Mouse (Mus musculus) kidney, embryonic 14.5 days (tissue): ENCODE data around the gene Ttc39a. TPM values are rescaled to one million over a fixed set of nuclear protein-coding genes. Genes with fewer than 3 reads are reported as not detected.
"Not testable (repeated sequence)": the region's sequence is repeated elsewhere in the genome, so short reads cannot be mapped to it uniquely, and the experiment has no call there.

Experiments
- ATAC-seq: fragments of 200-750 bp; cut with Nextera tagmentation; 2 replicates; pipeline ENCODE4 v1.8.0; 2017; ENCODE audit warnings: moderate number of reproducible peaks, mild to moderate bottlenecking, moderate TSS enrichment, moderate library complexity; ENCODE audit not compliant: low FRiP score, low TSS enrichment
- H3K27ac ChIP-seq: fragments of 300-500 bp; sonication (generic); 2 replicates; pipeline ENCODE4 v1.5.1; 2014; ENCODE audit warnings: low read depth, mild to moderate bottlenecking, low read length, moderate library complexity, mixed read lengths
- H3K27me3 ChIP-seq: fragments of 300-500 bp; sonication (generic); 2 replicates; pipeline ENCODE4 v1.6.1; 2014; ENCODE audit warnings: mild to moderate bottlenecking, low read length; ENCODE audit not compliant: control insufficient read depth, insufficient read depth
- H3K36me3 ChIP-seq: fragments of 300-500 bp; sonication (generic); 2 replicates; pipeline ENCODE4 v1.6.1; 2014; ENCODE audit warnings: low read length, mixed read lengths; ENCODE audit not compliant: control insufficient read depth, insufficient read depth
- H3K4me1 ChIP-seq: fragments of 300-500 bp; sonication (generic); 2 replicates; pipeline ENCODE4 v1.6.1; 2014; ENCODE audit warnings: low read length, mixed read lengths; ENCODE audit not compliant: control insufficient read depth, insufficient read depth
- H3K4me2 ChIP-seq: fragments of 300-500 bp; sonication (generic); replicated peaks from 2 replicates; pipeline ENCODE4 v1.6.1; 2014; ENCODE audit warnings: low read depth, mild to moderate bottlenecking, low read length
- H3K4me3 ChIP-seq: fragments of 300-500 bp; sonication (generic); 2 replicates; pipeline ENCODE4 v1.5.1; 2014; ENCODE audit warnings: mild to moderate bottlenecking, low read length
- H3K9ac ChIP-seq: fragments of 300-500 bp; sonication (generic); 2 replicates; pipeline ENCODE4 v1.6.1; 2014; ENCODE audit warnings: low read depth, mild to moderate bottlenecking, low read length, moderate library complexity
- H3K9me3 ChIP-seq: fragments of 300-500 bp; sonication (generic); 2 replicates; pipeline ENCODE4 v1.6.1; 2016; ENCODE audit warnings: low read length; ENCODE audit not compliant: control insufficient read depth
- WGBS: fragments of 180-500 bp; shearing (Covaris S2); extraction: QIAGEN DNeasy Blood & Tissue Kit; methylation state at CpG from one replicate; pipeline ENCODE4 v1.1.7; 2014; 5-methylcytosine and 5-hydroxymethylcytosine counted together
- polyA plus RNA-seq: library from polyadenylated mRNA; unstranded; fragments of >200 nt; fragmentation: Nextera tagmentation; extraction: Ambion mirVana; gene quantifications from 2 replicates; pipeline ENCODE4 v1.2.1, GENCODE M21; 2014

Gene Ttc39a
- polyA plus RNA-seq, 1 experiment from 2014 or later, result 6.1 TPM

DNA sequence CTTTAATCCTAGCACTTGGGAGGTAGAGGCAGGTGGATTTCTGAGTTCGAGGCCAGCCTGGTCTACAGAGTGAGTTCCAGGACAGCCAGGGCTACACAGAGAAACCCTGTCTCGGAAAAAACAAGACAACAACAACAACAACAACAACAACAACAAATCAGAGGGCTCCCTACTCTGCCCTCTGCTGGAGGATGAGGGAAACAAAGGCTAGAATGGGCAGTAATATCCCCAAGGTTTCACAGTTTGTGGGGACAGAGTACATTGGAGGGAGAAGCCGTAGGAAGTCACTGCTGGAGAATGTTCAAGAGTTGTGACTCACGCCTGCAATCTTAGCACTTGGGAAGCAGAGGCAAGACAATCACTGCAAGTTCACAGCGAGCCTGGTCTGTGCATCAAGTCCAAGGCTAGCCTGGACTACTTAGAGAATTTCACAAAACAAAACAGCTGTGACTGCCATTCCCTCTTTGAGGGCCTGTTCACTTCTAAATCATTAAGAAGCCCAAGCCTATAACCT is 5.2 kb upstream of the Ttc39a start:
- no peaks in the 10 kb centered on the region for H3K36me3 ChIP-seq
- no peak overlapping the region for H3K4me2 ChIP-seq
- H3K9ac ChIP-seq, result no peak overlapping the region
- no peaks in the 10 kb centered on the region for H3K9me3 ChIP-seq
- H3K4me1 ChIP-seq, result no peaks in the 10 kb centered on the region
- no peak for ATAC-seq
- H3K4me3 ChIP-seq, result no peak overlapping the region
- H3K27me3 ChIP-seq, result no peaks in the 10 kb centered on the region
- no peak overlapping the region for H3K27ac ChIP-seq
- WGBS, result 74% methylated on average over 5 of the region's 5 CpGs

DNA sequence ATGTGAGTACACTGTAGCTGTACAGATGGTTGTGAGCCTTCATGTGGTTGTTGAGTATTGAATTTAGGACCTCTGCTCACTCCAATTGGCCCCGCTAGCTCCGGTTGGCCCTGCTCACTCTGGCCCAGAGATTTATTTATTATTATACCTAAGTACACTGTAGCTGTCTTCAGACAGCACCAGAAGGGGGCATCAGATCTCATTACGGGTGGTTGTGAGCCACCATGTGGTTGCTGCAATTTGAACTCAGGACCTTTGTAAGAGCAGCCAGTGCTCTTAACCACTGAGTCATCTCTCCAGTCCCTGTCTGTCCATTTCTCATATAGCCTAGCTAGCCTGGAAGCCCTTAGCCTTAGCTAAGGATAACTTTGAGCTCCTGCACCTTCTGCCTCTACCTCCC is 1.5 kb upstream of the Ttc39a start:
- H3K4me1 ChIP-seq, H3K9me3 ChIP-seq, H3K4me3 ChIP-seq, H3K9ac ChIP-seq, H3K4me2 ChIP-seq, ATAC-seq, H3K27me3 ChIP-seq, H3K27ac ChIP-seq, H3K36me3 ChIP-seq: not testable (repeated sequence)
- 94% methylated on average over 3 of the region's 3 CpGs for WGBS

DNA sequence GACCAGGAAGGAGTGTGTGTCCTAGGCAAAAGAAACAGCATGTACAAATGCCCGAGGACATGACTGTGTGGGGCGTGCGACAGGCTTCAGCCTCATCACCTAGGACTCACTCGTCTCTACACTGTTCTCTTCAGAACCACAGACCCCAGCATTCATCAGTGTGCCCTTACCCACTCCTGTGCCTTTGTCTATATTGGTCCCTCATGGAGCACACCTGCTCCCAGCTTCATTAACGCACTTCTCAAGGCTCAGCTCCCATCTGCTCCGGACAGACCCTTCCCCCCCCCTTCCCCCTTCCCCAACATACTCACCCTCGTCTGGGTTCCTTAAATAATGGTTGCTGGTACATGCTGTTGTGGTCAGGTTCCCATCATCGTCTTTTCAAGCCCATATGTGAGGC is 1.0 kb upstream of the Ttc39a start:
- ATAC-seq, result 0 out of 2 replicates have a peak, but pooled peaks have one; percentile 2
- Histone ChIP-seq H3K9me3 (no peaks in the 10 kb centered on the region), H3K36me3 (no peaks in the 10 kb centered on the region), H3K9ac (no peak overlapping the region), H3K4me3 (no peak overlapping the region), H3K27me3 (no peaks in the 10 kb centered on the region), H3K4me1 (no peaks in the 10 kb centered on the region), H3K4me2 (0 out of 2 replicates have a peak overlapping the region, but pooled peaks have one; percentile 99), H3K27ac (no peak overlapping the region)
- 70% methylated on average over 8 of the region's 8 CpGs for WGBS

DNA sequence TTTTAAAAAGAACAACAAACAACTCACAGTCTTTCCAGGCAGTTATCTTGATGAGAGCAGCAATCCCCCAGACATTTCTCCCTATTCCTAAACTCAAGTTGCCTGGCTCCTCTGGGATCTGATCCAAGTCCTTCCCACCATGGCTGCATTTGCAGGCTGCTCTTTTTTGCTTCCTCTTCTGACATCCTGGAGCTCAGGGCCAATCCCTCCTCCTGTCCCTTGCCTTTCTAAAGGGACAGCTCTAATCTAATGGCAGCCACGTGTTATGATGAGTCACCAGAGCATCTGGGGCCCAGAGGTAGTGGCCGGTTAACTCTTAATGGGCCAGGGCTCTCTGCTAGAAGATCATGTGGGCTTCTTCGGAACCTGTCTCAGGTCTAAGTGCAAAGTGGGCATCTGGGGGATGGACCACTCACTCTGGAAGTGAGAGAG is 353 bp upstream of the Ttc39a start:
- no peaks in the 10 kb centered on the region for H3K36me3 ChIP-seq
- no peak overlapping the region for H3K27ac ChIP-seq
- ATAC-seq, result peak; percentile 70
- peak overlapping the region; percentile 99 for H3K4me2 ChIP-seq
- WGBS, result 3% methylated on average over 3 of the region's 3 CpGs
- peak overlapping the region; percentile 69; the same call in 1 of the 2 replicates for H3K9ac ChIP-seq
- H3K4me3 ChIP-seq, result peak overlapping the region; percentile 66
- no peaks in the 10 kb centered on the region for H3K9me3 ChIP-seq
- no peaks in the 10 kb centered on the region for H3K4me1 ChIP-seq
- no peaks in the 10 kb centered on the region for H3K27me3 ChIP-seq

DNA sequence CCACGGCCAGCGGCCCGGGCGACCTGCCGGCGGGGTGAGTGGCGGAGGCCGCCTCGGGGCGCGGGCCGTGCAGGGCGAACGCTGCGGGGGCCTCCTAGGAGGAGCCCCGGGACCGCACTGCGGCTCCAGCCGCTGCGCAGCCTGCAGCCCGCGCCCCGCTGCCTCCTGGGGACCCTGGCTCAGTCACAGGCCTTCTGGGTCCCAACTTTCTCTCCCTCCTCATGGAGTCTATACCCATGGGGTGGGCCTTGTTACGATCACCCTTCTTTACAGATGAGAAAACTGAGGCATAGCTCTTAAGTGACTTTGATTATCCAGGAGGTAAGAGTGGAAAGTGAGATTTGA is 725 bp downstream of the Ttc39a start:
- Histone ChIP-seq H3K36me3 (no peaks in the 10 kb centered on the region), H3K27me3 (no peaks in the 10 kb centered on the region), H3K27ac (no peak overlapping the region), H3K4me3 (peak overlapping the region; percentile 66), H3K9me3 (no peaks in the 10 kb centered on the region), H3K4me1 (no peaks in the 10 kb centered on the region), H3K4me2 (peak overlapping the region; percentile 99), H3K9ac (peak overlapping the region; percentile 69)
- 4% methylated on average over 23 of the region's 24 CpGs for WGBS
- peak; percentile 40; the same call in 1 of the 2 replicates for ATAC-seq

DNA sequence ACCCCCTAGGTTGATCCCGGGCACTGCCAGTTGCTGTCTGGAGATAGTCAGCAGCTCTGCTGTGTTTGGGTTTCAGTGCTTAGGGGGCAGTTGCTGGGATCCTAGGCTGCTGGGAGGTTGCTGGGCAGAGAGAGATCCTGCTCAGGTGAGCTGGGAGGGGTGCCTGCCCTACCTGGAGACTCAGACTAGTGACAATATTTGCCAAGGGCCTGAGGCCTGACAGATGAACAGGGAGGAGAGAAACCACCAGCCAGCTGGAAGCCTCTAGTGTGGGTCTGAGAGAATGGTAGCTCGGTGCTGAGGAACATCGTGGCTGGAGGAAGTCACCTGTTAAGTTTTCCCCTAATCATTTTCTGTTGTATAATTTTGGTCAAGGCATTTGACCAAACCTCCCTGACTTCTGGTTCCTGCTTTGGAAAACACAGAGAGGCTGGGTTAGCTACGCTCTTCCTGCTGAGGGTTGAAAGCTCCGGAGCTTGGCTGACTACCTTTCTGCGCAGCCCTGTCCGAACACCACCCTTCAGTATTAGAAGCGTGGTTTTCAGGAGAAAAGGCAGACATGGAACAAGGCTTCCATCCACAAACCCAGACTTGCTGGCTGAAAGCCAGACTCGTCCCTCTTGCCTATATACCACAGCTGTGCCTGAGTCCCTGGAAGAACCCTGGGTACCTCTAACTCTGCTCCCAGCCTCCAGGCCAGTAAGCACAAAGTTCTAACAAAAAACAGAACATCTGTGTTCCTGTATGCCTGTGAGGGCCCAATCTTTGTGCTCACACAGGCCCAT is 1.5 kb downstream of the Ttc39a start:
- no peak overlapping the region for H3K9ac ChIP-seq
- WGBS, result 77% methylated on average over 9 of the region's 9 CpGs
- H3K27me3 ChIP-seq, result no peaks in the 10 kb centered on the region
- no peaks in the 10 kb centered on the region for H3K36me3 ChIP-seq
- H3K9me3 ChIP-seq, result no peaks in the 10 kb centered on the region
- no peak overlapping the region for H3K27ac ChIP-seq
- ATAC-seq, result no peak
- H3K4me3 ChIP-seq, result peak overlapping the region; percentile 66; the same call in 1 of the 2 replicates
- no peaks in the 10 kb centered on the region for H3K4me1 ChIP-seq
- H3K4me2 ChIP-seq, result no peak overlapping the region

DNA sequence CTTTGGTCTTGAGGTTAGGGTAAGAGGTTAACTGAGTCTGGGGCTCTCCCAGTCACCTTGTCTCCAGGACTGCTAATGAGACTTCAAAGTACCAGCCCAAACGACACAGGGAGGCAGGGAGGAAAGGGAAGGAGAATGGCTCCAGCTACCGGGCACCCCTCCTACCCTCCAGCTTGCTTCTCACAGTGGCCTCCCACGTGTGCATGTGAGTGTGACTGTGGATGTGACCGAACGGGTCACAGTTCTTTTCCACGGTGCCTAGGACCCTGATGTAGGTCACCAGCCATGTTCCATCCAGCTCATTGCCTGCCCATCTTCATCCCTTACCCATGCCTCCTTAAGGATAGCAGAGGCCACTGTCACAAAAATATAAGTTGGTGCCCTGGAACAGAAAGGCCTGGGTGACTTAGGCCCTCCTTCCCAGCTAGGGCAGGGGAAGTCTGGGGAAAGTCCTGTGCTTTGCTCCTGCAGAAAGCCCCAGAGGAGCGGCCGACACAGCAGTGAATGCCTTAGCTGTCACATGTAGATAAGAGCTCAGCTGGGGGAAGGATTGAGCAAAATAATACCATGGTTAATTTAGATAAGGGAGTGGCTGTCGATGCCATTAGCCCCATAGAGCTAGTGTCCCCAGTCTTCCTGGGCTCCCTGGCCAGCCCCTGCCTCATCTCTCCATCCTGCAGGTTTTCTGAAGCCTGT is 4.4 kb downstream of the Ttc39a start:
- Histone ChIP-seq H3K27me3 (no peaks in the 10 kb centered on the region), H3K36me3 (no peaks in the 10 kb centered on the region), H3K9ac (no peak overlapping the region), H3K4me1 (no peaks in the 10 kb centered on the region; the same call in 1 of the 2 replicates), H3K4me3 (no peak overlapping the region), H3K27ac (no peak overlapping the region), H3K9me3 (no peaks in the 10 kb centered on the region), H3K4me2 (no peak overlapping the region)
- WGBS, result 59% methylated on average over 9 of the region's 9 CpGs
- ATAC-seq, result no peak

DNA sequence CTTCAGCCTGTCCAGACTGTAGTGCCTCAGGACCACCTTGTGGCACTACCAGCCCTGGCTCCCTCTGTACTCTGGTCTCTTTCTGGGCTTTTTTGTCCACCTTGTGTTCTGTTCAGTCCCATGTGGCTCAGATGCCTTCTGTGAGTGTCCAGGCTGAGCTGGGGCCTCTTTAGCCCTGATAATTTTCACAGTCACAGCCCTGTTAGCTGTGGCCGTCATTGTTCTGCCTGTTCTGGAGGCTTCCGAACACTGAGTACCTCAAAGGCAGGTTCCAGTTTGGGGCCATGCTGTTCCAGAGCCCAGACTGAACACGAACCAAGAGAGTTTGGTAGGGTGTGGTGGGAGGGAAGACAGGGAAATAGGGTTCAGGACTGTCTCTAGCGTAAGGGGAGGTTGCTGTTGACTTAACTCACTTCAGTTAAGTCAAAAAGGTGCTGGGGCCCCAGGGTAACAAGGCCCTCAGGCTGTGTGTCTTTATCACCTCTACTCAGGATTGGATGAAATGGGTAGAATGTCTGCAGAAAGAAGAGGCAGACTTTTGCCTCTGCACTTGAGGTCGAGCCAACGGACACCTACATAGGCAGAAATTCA is 5.0 kb downstream of the Ttc39a start:
- Histone ChIP-seq H3K4me1 (no peaks in the 10 kb centered on the region; the same call in 1 of the 2 replicates), H3K27ac (no peak overlapping the region), H3K9me3 (no peaks in the 10 kb centered on the region), H3K4me3 (no peak overlapping the region), H3K4me2 (no peak overlapping the region), H3K36me3 (no peaks in the 10 kb centered on the region), H3K27me3 (no peaks in the 10 kb centered on the region), H3K9ac (no peak overlapping the region)
- 84% methylated on average over 6 of the region's 6 CpGs for WGBS
- no peak for ATAC-seq
